Mouse (Mus musculus) forebrain, postnatal 0 days (tissue): Measurements from ENCODE around the gene Cacng8. TPM values are rescaled to one million over a fixed set of nuclear protein-coding genes. Genes with fewer than 3 reads are reported as not detected.

Source experiments
- ATAC-seq: fragments of 200-750 bp; cut with Nextera tagmentation; 2 replicates; pipeline ENCODE4 v1.8.0; 2017; ENCODE audit warnings: mild to moderate bottlenecking, moderate library complexity
- DNase-seq: peaks from one replicate; pipeline ENCODE4 v3.0.0-alpha.2; 2015
- H3K27ac ChIP-seq: fragments of 300-500 bp; sonication (generic); 2 replicates; pipeline ENCODE4 v1.5.1; 2014; ENCODE audit warnings: low read depth, mild to moderate bottlenecking, antibody characterized with exemption, low read length, moderate library complexity, mixed read lengths
- H3K27me3 ChIP-seq: fragments of 300-500 bp; sonication (generic); 2 replicates; pipeline ENCODE4 v1.6.1; 2014; ENCODE audit warnings: mild to moderate bottlenecking, low read length, mixed read lengths; ENCODE audit not compliant: insufficient read depth
- H3K36me3 ChIP-seq: fragments of 300-500 bp; sonication (generic); 2 replicates; pipeline ENCODE4 v1.6.1; 2014; ENCODE audit warnings: mild to moderate bottlenecking, moderate library complexity; ENCODE audit not compliant: insufficient read depth
- H3K4me1 ChIP-seq: fragments of 300-500 bp; sonication (generic); 2 replicates; pipeline ENCODE4 v1.6.1; 2014; ENCODE audit warnings: antibody characterized with exemption; ENCODE audit not compliant: insufficient read depth
- H3K4me2 ChIP-seq: fragments of 300-500 bp; sonication (generic); 2 replicates; pipeline ENCODE4 v1.6.1; 2014; ENCODE audit warnings: low read depth, mild to moderate bottlenecking, moderate library complexity
- H3K4me3 ChIP-seq: fragments of 300-500 bp; sonication (generic); 2 replicates; pipeline ENCODE4 v1.5.1; 2014; ENCODE audit warnings: low read depth, low read length, mixed read lengths
- H3K9ac ChIP-seq: fragments of 300-500 bp; sonication (generic); 2 replicates; pipeline ENCODE4 v1.6.1; 2014; ENCODE audit warnings: mild to moderate bottlenecking
- H3K9me3 ChIP-seq: fragments of 300-500 bp; sonication (generic); 2 replicates; pipeline ENCODE4 v1.6.1; 2016; ENCODE audit warnings: low read length
- CTCF ChIP-seq: sonication (generic); IDR thresholded peaks from 2 replicates; pipeline ENCODE4 v1.5.1; 2016; ENCODE audit warnings: antibody characterized with exemption, control low read depth, low read depth
- WGBS: fragments of 180-500 bp; shearing (Covaris S2); extraction: QIAGEN DNeasy Blood & Tissue Kit; methylation state at CpG from one replicate; pipeline ENCODE4 v1.1.7; 2014; 5-methylcytosine and 5-hydroxymethylcytosine counted together
- polyA plus RNA-seq: library from polyadenylated mRNA; unstranded; fragments of >200 nt; fragmentation: Nextera tagmentation; extraction: Ambion mirVana; gene quantifications from 2 replicates; pipeline ENCODE4 v1.2.1, GENCODE M21; 2015
- total RNA-seq: library from RNA; depleted of rRNA; stranded (reverse); fragments of >200 nt; gene quantifications from 2 replicates; pipeline ENCODE4 v1.2.3, GENCODE M21; 2014; rRNA removed

Gene Cacng8
- total RNA-seq (41.5 and 42.2 TPM in 2 replicates), polyA plus RNA-seq (16.5 and 17.8 TPM in 2 replicates)

DNA sequence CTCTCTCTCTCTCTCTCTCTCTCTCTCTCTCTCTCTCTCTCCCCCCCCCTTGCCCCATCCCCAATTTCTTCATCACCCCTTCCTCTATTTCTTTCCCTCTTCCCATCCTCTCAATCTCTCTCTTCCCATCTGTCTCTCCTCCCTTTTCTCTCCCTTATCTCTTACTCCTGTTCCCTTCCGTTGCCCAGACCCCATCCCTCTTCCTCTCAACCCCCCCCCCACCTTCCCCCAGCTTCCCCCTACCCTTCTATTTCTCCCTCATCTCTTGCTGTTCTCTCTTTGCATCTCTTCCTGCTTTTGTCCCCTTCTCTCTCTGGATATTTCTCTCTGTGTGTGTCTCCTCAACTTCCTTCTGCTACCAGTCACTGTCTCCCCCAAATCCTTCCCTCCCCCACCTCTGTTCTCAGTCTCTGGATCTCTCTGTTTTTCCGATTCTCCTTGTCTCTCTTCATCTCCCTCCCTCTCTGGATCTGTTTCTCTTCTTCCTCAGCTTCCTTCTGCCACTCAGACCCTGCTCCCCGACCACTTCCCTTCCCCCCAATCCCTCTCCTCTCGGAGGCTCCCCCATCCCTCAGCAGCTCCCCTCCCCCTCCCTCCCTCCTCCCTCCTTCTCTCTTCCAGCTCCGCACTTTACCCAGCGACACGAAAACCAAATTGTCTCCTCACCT is at the start of gene Cacng8:
Gene Cacng8 (plus strand): TSS at position 271 of the 668 bp plus-strand sequence.
- peak within 1 kb of the TSS; percentile 78 for H3K27ac ChIP-seq
- H3K27me3 ChIP-seq: no peaks in the 10 kb centered on the region
- no peak for TF ChIP-seq CTCF
- H3K9me3 ChIP-seq: no peaks in the 10 kb centered on the region
- 0 out of 2 replicates have a peak, but pooled peaks cover 7% of the 10 kb centered on the region for H3K36me3 ChIP-seq
- H3K9ac ChIP-seq: peak within 1 kb of the TSS; percentile 76
- peak; percentile 63 for ATAC-seq
- DNase-seq: peak; percentile 72
- H3K4me2 ChIP-seq: peak within 1 kb of the TSS; percentile 83
- H3K4me1 ChIP-seq: peaks cover 16% of the 10 kb centered on the region
- peak within 1 kb of the TSS; percentile 49 for H3K4me3 ChIP-seq
- WGBS: 0% methylated on average over 7 of the region's 7 CpGs

DNA sequence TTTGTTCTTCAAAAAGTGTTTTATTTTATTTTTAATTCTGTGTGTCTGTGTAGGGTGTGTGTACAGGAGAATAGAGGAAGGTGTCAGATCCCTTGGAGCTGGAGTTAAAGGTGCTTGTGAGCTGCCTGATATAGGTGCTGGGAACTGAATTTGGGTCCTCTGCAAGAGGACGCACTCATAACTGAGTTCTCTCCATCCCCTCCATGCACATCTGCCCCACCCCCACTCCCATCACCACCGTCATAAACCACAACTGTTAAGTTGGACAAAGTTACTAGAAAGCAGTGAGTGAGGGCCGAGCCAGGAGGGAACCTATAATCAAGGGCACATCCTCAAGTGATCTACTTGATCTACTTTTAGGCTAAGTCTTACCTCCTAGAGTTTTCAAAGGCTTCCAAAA is 46.6 kb upstream of the Cacng8 start:
- no peaks in the 10 kb centered on the region for H3K9me3 ChIP-seq
- H3K9ac ChIP-seq: no peak overlapping the region
- WGBS: 95% methylated on average over 3 of the region's 3 CpGs
- DNase-seq (no peak), ATAC-seq (no peak)
- H3K4me1 ChIP-seq: no peaks in the 10 kb centered on the region
- no peak overlapping the region for H3K27ac ChIP-seq
- TF ChIP-seq CTCF: no peak
- H3K36me3 ChIP-seq: peaks cover 51% of the 10 kb centered on the region
- H3K4me2 ChIP-seq: no peak overlapping the region
- H3K27me3 ChIP-seq: no peaks in the 10 kb centered on the region
- no peak overlapping the region for H3K4me3 ChIP-seq

DNA sequence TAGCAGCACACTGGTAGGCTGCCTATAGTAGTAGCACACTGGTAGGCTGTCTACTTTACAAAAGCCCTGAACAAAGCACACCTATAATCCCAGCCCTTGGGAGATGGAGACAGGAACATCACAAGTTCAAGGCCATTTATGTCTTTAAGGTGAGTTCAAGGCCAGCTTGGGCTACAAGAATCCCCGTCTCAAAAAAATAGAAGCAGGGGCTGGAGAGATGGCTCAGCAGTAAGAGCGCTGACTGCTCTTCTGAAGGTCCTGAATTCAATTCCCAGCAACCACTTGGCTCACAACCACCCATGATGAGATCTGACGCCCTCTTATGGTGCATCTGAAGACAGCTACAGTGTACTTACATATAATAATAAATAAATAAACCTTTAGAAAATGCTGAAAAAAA is 45.2 kb upstream of the Cacng8 start:
- H3K36me3 ChIP-seq: peaks cover 48% of the 10 kb centered on the region
- no peak overlapping the region for H3K4me3 ChIP-seq
- H3K4me1 ChIP-seq: no peaks in the 10 kb centered on the region
- DNase-seq (no peak), ATAC-seq (no peak)
- TF ChIP-seq CTCF: no peak
- H3K9me3 ChIP-seq: no peaks in the 10 kb centered on the region
- no peaks in the 10 kb centered on the region for H3K27me3 ChIP-seq
- no peak overlapping the region for H3K4me2 ChIP-seq
- WGBS: 94% methylated on average over 3 of the region's 3 CpGs
- H3K27ac ChIP-seq: no peak overlapping the region
- no peak overlapping the region for H3K9ac ChIP-seq

DNA sequence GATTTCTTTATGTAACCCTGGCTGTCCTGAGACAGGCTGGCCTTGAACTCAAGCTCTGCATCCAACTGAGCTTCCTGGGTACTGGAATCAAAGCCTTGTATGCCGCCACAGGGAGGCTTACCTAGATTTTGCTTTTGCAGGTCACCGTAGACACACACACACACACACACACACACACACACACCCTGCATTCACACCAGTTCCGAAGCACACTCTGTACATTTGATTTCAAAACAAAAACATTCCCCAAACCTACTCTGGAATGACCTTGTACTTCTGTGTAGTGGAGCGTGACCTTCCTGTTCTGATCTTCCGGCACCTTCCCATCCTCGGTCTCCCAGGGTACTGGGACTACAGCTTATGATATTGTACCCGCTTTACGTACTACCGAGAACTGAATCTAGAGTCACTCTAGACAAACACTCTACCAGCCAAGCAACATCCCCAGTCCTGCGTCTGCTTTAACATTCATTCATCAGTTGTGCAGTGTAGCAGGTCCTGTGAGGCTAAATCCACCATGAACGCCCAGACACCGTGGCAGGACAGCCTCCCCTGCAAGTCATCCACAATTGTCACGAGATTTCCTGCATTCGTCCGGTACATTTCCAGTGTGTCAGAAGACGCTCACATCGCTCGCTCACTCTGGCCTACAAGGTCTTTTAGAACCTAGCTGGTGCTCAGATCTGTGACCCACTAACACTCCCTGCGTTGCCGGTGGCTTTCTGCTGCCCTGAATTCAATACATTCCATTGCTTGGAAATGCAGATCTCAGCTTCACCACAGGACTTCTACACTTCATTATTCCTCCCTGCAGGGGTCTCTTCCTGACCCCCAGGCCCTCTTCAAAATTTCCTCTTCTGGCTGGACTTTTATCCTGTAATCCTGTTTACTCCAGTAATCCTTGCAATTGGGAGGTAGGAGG is 42.9 kb upstream of the Cacng8 start:
- ATAC-seq: no peak
- Histone ChIP-seq H3K4me1 (no peaks in the 10 kb centered on the region), H3K27me3 (no peaks in the 10 kb centered on the region), H3K9ac (no peak overlapping the region), H3K36me3 (peaks cover 43% of the 10 kb centered on the region), H3K27ac (no peak overlapping the region), H3K4me2 (no peak overlapping the region), H3K4me3 (no peak overlapping the region), H3K9me3 (no peaks in the 10 kb centered on the region)
- WGBS: 38% methylated on average over 20 of the region's 20 CpGs
- no peak for TF ChIP-seq CTCF
- DNase-seq: no peak

DNA sequence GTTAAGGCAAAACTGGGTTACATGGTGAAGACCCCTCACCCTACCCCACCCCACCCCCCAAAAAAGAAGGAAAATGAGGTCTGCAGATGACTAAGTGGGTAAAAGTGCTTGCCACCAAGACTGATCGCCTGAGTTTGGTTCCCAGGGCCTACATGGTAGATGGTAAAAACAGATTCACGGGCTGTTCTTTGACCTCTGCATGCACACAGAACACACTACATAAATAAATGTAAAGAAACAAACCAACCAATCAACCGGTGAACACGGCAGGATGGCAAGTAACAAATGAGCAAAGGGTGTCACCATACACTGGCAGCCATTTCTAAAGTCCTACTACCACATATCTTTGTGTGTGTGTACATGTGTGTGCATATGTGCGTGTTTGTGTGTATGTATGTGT is 42.2 kb upstream of the Cacng8 start:
- no peaks in the 10 kb centered on the region for H3K9me3 ChIP-seq
- H3K36me3 ChIP-seq: peaks cover 36% of the 10 kb centered on the region
- no peak overlapping the region for H3K27ac ChIP-seq
- H3K27me3 ChIP-seq: no peaks in the 10 kb centered on the region
- no peak overlapping the region for H3K4me2 ChIP-seq
- no peak overlapping the region for H3K4me3 ChIP-seq
- ATAC-seq (no peak), DNase-seq (no peak)
- 63% methylated on average over 5 of the region's 5 CpGs for WGBS
- H3K4me1 ChIP-seq: no peaks in the 10 kb centered on the region
- no peak overlapping the region for H3K9ac ChIP-seq
- TF ChIP-seq CTCF: no peak

DNA sequence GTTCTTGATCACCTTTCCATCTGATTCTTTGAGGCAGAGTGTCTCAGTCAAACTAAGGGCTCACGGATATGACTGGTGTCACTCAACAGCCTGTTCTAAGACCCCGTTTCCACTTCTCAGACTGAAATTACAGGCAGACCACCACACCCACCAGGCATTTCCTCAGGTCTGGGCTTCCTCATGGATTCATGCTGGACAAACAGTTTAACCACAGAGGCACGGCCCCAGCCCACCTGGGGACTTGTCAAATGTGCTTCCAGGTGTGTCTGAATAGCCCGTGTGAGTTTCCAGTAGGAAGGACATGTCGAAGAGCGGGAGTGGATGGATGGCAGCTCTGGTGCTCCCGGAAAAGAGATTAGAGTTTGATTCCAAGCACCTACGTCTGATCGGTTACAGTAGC is 40.7 kb upstream of the Cacng8 start:
- Histone ChIP-seq H3K9me3 (no peaks in the 10 kb centered on the region), H3K9ac (no peak overlapping the region), H3K36me3 (peaks cover 30% of the 10 kb centered on the region), H3K27me3 (no peaks in the 10 kb centered on the region), H3K4me2 (no peak overlapping the region), H3K4me3 (no peak overlapping the region), H3K4me1 (no peaks in the 10 kb centered on the region), H3K27ac (no peak overlapping the region)
- DNase-seq (no peak), ATAC-seq (no peak)
- WGBS: 93% methylated on average over 9 of the region's 9 CpGs
- no peak for TF ChIP-seq CTCF

DNA sequence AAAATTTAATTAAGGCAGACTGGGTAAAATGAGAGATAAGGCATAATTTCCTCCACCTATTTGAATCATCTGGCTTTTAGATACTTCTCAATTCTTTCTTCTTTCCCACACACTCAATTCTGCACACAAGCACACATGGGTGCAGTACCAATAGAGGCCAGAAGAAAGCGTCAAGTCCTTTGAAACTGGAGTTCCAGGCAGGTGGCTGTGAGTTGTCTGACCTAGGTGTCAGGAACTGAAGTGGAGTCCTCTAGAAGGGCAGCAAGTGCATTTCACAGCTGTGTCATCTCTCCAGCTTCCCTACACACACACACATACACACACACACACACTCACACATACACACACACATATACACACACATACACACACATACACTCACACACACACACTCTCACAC is 38.9 kb upstream of the Cacng8 start:
- no peak overlapping the region for H3K27ac ChIP-seq
- WGBS: 94% methylated on average over 1 of the region's 1 CpGs
- no peak overlapping the region for H3K4me2 ChIP-seq
- no peak overlapping the region for H3K4me3 ChIP-seq
- no peak for DNase-seq
- no peak overlapping the region for H3K9ac ChIP-seq
- H3K9me3 ChIP-seq: no peaks in the 10 kb centered on the region
- H3K4me1 ChIP-seq: no peaks in the 10 kb centered on the region
- peak; percentile 35; the same call in 1 of the 2 replicates for TF ChIP-seq CTCF
- peaks cover 31% of the 10 kb centered on the region for H3K36me3 ChIP-seq
- no peaks in the 10 kb centered on the region for H3K27me3 ChIP-seq
- ATAC-seq: no peak
